Mouse (Mus musculus): ENCODE data around the gene Psg23.
"Not testable (repeated sequence)": the region's sequence is repeated elsewhere in the genome, so short reads cannot be mapped to it uniquely, and the experiment has no call there.

The Psg23 gene

DNA sequence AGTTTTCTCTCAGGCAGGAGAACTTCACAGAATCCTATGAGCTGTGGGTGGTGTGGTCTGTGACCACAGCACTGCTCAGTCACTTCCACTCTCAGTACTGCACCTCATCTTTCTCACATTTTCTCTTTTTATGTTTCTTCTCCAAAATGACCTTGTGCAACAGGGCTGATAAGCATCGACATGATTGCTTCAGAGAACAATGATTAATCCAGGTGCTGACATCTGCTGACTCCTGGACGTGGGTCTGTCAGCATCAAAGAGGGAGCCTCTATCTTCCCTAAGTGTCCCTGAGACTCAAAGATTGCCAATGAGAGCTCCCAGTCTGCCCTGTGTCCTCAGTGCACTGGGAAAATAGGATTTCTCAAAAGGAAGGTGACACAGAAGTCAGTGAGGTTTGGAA lies at the start of gene Psg23:
Gene Psg23 (minus strand): TSS at position 101 of the 400 bp plus-strand sequence.
- DNase-seq (ENCODE audit: low spot score): not testable (repeated sequence)

DNA sequence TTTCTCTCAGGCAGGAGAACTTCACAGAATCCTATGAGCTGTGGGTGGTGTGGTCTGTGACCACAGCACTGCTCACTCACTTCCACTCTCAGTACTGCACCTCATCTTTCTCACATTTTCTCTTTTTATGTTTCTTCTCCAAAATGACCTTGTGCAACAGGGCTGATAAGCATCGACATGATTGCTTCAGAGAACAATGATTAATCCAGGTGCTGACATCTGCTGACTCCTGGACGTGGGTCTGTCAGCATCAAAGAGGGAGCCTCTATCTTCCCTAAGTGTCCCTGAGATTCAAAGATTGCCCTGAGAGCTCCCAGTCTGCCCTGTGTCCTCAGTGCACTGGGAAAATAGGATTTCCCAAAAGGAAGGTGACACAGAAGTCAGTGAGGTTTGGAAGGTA lies 40.3 kb upstream of the Psg23 start, which contains the start of gene Psg21:
Gene Psg21 (minus strand): TSS at position 101 of the 400 bp plus-strand sequence.
- not testable (repeated sequence) for DNase-seq (ENCODE audit: low spot score)

DNA sequence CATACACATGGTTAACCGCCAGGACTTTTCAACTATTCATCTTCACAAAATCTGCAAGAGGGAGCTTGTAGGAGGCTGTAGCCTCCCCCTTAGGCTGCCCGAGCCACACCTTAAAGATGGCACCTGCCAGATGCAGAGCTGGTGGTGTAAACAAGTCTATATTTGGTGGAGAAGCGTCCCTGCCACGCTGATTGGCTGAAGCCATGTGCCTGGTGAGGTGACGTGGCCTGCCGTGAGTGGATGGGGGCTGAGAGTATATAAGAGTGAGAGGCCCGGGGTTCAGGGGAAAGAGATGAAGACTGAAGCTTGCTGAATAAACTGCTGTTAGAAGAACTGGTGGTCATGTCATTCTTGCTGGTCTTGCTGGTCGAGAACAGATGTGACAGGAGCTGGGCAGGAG lies 10.6 kb upstream of the Psg23 start:
- DNase-seq (ENCODE audit: low spot score): not testable (repeated sequence)

DNA sequence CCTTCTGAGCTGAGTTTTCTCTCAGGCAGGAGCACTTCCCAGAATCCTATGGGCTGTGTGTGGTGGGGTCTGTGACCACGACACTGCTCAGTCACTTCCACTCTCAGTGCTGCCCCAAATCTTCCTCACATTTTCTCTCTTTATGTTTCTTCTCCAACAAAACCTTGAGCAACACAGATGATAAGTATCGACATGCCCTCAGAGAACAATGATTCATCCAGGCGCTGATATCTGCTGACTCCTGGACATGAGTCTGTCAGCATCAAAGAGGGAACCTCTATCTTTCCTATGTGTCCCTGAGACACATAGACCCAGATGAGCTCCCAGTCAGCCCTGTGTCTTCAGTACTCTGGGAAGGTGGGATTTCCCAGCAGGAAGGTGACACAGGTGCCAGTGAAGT lies 49.1 kb downstream of the Psg23 start, which contains the start of gene Psg27:
Gene Psg27 (minus strand): TSS at position 101 of the 400 bp plus-strand sequence.
- DNase-seq (ENCODE audit: low spot score): no peak

DNA sequence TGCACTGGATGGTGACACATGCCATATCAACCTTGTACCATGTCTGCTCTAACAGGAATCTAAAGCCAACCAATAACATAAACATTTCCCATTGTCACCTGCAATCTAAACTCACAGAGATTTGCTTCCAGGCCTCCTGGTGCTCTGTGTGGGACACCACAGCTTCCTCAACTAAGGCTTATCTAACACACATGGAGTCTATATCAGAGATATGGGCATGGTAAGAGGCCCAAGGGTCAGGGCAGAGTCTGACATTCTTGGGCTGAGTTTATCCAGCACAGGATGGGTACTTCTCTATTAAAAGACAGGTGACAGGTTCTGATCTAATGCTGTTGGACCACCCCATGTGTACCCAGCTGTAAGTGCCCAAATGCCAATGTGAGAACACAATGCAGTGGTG lies 56.5 kb downstream of the Psg23 start:
- no peak for DNase-seq (ENCODE audit: low spot score)

All from ovary, postnatal 14 days (tissue).